Mouse (Mus musculus) lung, postnatal 0 days (tissue): ENCODE results near the gene Borcs8.

Experiments used
- CTCF ChIP-seq: IDR thresholded peaks from 2 replicates; pipeline ENCODE4 v1.5.1; 2016; ENCODE audit warnings: antibody characterized with exemption, mild to moderate bottlenecking
- EP300 ChIP-seq: IDR thresholded peaks from 2 replicates; pipeline ENCODE4 v1.6.1; 2016; ENCODE audit warnings: antibody characterized with exemption, mild to moderate bottlenecking, control low read depth

GRCm38 (mm10) chr8:70159211-70159610 is 19.9 kb downstream of the Borcs8 start:
- TF ChIP-seq CTCF (no peak), EP300 (no peak)
